Mouse (Mus musculus) heart, embryonic 13.5 days (tissue): Measurements from ENCODE around the gene Nubpl. TPM values are rescaled to one million over a fixed set of nuclear protein-coding genes. Genes with fewer than 3 reads are reported as not detected.

Experiments
- ATAC-seq: fragments of 200-750 bp; cut with Nextera tagmentation; 2 replicates; pipeline ENCODE4 v1.8.0; 2017; ENCODE audit warnings: moderate TSS enrichment; ENCODE audit not compliant: insufficient number of reproducible peaks, low FRiP score, low TSS enrichment; ENCODE audit errors: extremely low read depth
- H3K27ac ChIP-seq: fragments of 300-500 bp; sonication (generic); replicated peaks from 2 replicates; pipeline ENCODE4 v1.5.1; 2015; ENCODE audit warnings: moderate library complexity, mild to moderate bottlenecking, inconsistent platforms
- H3K27me3 ChIP-seq: fragments of 300-500 bp; sonication (generic); replicated peaks from 2 replicates; pipeline ENCODE4 v1.6.1; 2015; ENCODE audit warnings: mild to moderate bottlenecking, inconsistent platforms
- H3K36me3 ChIP-seq: fragments of 300-500 bp; sonication (generic); 2 replicates; pipeline ENCODE4 v1.6.1; 2015; ENCODE audit warnings: mild to moderate bottlenecking, inconsistent platforms
- H3K4me1 ChIP-seq: fragments of 300-500 bp; sonication (generic); 2 replicates; pipeline ENCODE4 v1.6.1; 2015; ENCODE audit warnings: inconsistent platforms
- H3K4me2 ChIP-seq: fragments of 300-500 bp; sonication (generic); 2 replicates; pipeline ENCODE4 v1.6.1; 2015; ENCODE audit warnings: inconsistent platforms, mild to moderate bottlenecking, moderate library complexity
- H3K4me3 ChIP-seq: fragments of 300-500 bp; sonication (generic); 2 replicates; pipeline ENCODE4 v1.5.1; 2015; ENCODE audit warnings: moderate library complexity, mild to moderate bottlenecking, inconsistent platforms
- H3K9ac ChIP-seq: fragments of 300-500 bp; sonication (generic); 2 replicates; pipeline ENCODE4 v1.6.1; 2015; ENCODE audit warnings: inconsistent platforms, mild to moderate bottlenecking, moderate library complexity
- H3K9me3 ChIP-seq: fragments of 300-500 bp; sonication (generic); 2 replicates; pipeline ENCODE4 v1.6.1; 2016; ENCODE audit warnings: inconsistent platforms
- WGBS: fragments of 180-500 bp; shearing (Covaris S2); methylation state at CpG from one replicate; pipeline ENCODE4 v1.1.7; 2015; ENCODE audit warnings: mixed read lengths; 5-methylcytosine and 5-hydroxymethylcytosine counted together
- polyA plus RNA-seq: library from polyadenylated mRNA; unstranded; fragments of >200 nt; fragmentation: Nextera tagmentation; extraction: Ambion mirVana; gene quantifications from 2 replicates; pipeline ENCODE4 v1.2.1, GENCODE M21; 2015

Nubpl gene
- polyA plus RNA-seq, 1 experiment from 2014 or later: 9.4 TPM

- Histone ChIP-seq H3K27me3 (no peaks in the 10 kb centered on the region), H3K36me3 (no peaks in the 10 kb centered on the region), H3K9me3 (no peaks in the 10 kb centered on the region), H3K4me3 (no peak overlapping the region), H3K9ac (no peak overlapping the region), H3K27ac (no peak overlapping the region), H3K4me1 (peaks cover 14% of the 10 kb centered on the region), H3K4me2 (no peak overlapping the region)
- WGBS: 89% methylated on average over 11 of the region's 11 CpGs
- no peak for ATAC-seq
Observed at GRCm38 (mm10) chr12:52335142-52335765, 237.7 kb downstream of the Nubpl start.

GRCm38 (mm10) chr12:52338136-52338753 is 240.7 kb downstream of the Nubpl start:
- Histone ChIP-seq H3K9me3 (no peaks in the 10 kb centered on the region), H3K27me3 (no peaks in the 10 kb centered on the region), H3K4me2 (no peak overlapping the region), H3K4me3 (no peak overlapping the region), H3K9ac (no peak overlapping the region), H3K27ac (no peak overlapping the region), H3K36me3 (no peaks in the 10 kb centered on the region), H3K4me1 (peaks cover 14% of the 10 kb centered on the region)
- ATAC-seq: no peak
- 57% methylated on average over 2 of the region's 2 CpGs for WGBS

GRCm38 (mm10) chr12:52346611-52347010 is 249.1 kb downstream of the Nubpl start:
- H3K9ac ChIP-seq: no peak overlapping the region
- H3K4me2 ChIP-seq: no peak overlapping the region
- 67% methylated on average over 5 of the region's 5 CpGs for WGBS
- ATAC-seq: no peak
- peaks cover 14% of the 10 kb centered on the region for H3K4me1 ChIP-seq
- H3K9me3 ChIP-seq: no peaks in the 10 kb centered on the region
- no peaks in the 10 kb centered on the region for H3K36me3 ChIP-seq
- H3K4me3 ChIP-seq: no peak overlapping the region
- H3K27ac ChIP-seq: no peak overlapping the region
- no peaks in the 10 kb centered on the region for H3K27me3 ChIP-seq

GRCm38 (mm10) chr12:52350276-52350675 is 252.7 kb downstream of the Nubpl start:
- H3K27me3 ChIP-seq: no peaks in the 10 kb centered on the region
- 77% methylated on average over 3 of the region's 3 CpGs for WGBS
- no peaks in the 10 kb centered on the region for H3K9me3 ChIP-seq
- H3K9ac ChIP-seq: no peak overlapping the region
- H3K27ac ChIP-seq: no peak overlapping the region
- peaks cover 14% of the 10 kb centered on the region for H3K4me1 ChIP-seq
- no peak for ATAC-seq
- H3K4me2 ChIP-seq: no peak overlapping the region
- no peaks in the 10 kb centered on the region for H3K36me3 ChIP-seq
- H3K4me3 ChIP-seq: no peak overlapping the region

DNA sequence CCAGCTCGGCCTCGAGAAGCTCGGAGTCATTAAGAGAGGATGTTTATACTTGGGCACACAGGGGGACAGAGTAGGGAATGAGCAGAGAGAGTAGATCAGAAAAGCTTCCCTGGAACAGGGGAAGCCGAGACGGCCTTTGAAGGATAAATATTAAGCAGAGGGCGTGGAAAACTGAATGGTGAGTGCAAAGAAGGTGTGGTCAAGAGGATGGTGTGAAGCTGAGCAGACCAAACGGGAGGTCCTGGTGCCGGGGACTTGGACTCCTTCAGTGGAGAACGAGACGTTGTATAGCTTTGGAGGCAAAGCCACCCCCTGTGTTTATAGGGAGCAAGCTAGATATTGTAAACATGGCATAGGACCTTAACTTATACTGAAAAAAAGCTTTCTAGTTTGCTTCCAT is 261.9 kb downstream of the Nubpl start:
- no peak overlapping the region for H3K27ac ChIP-seq
- no peak overlapping the region for H3K9ac ChIP-seq
- ATAC-seq: no peak
- no peaks in the 10 kb centered on the region for H3K9me3 ChIP-seq
- H3K36me3 ChIP-seq: no peaks in the 10 kb centered on the region
- H3K4me3 ChIP-seq: no peak overlapping the region
- H3K4me1 ChIP-seq: no peaks in the 10 kb centered on the region
- H3K4me2 ChIP-seq: no peak overlapping the region
- WGBS: 79% methylated on average over 10 of the region's 10 CpGs
- no peaks in the 10 kb centered on the region for H3K27me3 ChIP-seq

- Histone ChIP-seq H3K27me3 (no peaks in the 10 kb centered on the region), H3K36me3 (no peaks in the 10 kb centered on the region), H3K9me3 (no peaks in the 10 kb centered on the region), H3K4me1 (no peaks in the 10 kb centered on the region), H3K4me3 (no peak overlapping the region), H3K27ac (no peak overlapping the region), H3K4me2 (no peak overlapping the region), H3K9ac (no peak overlapping the region)
- no peak for ATAC-seq
- WGBS: 72% methylated on average over 3 of the region's 3 CpGs
Observed at GRCm38 (mm10) chr12:52360136-52360535, 262.6 kb downstream of the Nubpl start.

DNA sequence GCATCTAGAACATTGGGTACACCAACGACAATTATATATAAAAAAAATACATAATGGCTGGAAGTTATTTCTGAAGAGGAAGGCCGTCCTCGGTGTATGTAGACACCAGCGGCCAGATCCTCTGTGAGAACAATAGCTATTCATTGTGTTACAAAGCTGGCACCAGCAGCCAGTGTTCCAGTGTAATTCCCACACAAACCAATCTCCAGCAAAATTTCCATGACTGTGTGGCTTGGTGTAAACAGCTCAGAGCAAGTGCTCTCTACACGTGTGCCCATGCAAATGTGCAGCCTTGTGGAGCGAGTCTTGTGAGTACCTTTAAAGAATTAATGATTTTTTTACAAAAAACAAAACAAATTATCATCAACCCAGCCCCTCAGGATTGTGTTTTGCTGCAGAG is 263.7 kb downstream of the Nubpl start:
- WGBS: 72% methylated on average over 6 of the region's 6 CpGs
- no peak for ATAC-seq
- Histone ChIP-seq H3K9me3 (no peaks in the 10 kb centered on the region; the same call in 1 of the 2 replicates), H3K4me2 (no peak overlapping the region), H3K27me3 (no peaks in the 10 kb centered on the region), H3K4me1 (no peaks in the 10 kb centered on the region), H3K36me3 (no peaks in the 10 kb centered on the region), H3K4me3 (no peak overlapping the region), H3K9ac (no peak overlapping the region), H3K27ac (no peak overlapping the region)

Other genes with a start within 250 kb of the Nubpl start
- 7.5 and 7.6 TPM in 2 replicates for gene Heatr5a, start 126.4 kb upstream of the Nubpl start, polyA plus RNA-seq
- gene Dtd2, start 91.2 kb upstream of the Nubpl start, polyA plus RNA-seq: 15.7 and 18.1 TPM in 2 replicates
- gene Gpr33, start 69.7 kb upstream of the Nubpl start, polyA plus RNA-seq: not detected in 2 replicates